Mouse (Mus musculus): ENCODE results near the gene Cyp2j8. TPM values are rescaled to one million over a fixed set of nuclear protein-coding genes. Genes with fewer than 3 reads are reported as not detected.
"Not testable (repeated sequence)": the region's sequence is repeated elsewhere in the genome, so short reads cannot be mapped to it uniquely, and the experiment has no call there.

Gene Cyp2j8
- polyA plus RNA-seq (2012; rRNA removed) = 0.30 and 0.36 TPM in 2 replicates

GRCm38 (mm10) chr4:96507286-96507685 lies at the start of gene Cyp2j8:
TSS of gene Cyp2j8 (minus strand) at chr4:96507386.
- DNase-seq (ENCODE audit: extremely low spot score in 1 of 2, low spot score in 1 of 2) = no peak

GRCm38 (mm10) chr4:96553133-96553819 lies 46.1 kb upstream of the Cyp2j8 start, which contains the start of gene Cyp2j6:
TSS of gene Cyp2j6 (minus strand) at chr4:96553661.
- peak in 1 of 2 experiments; percentile 48 for DNase-seq (ENCODE audit: extremely low spot score in 1 of 2, low spot score in 1 of 2)

- DNase-seq (ENCODE audit: extremely low spot score in 1 of 2, low spot score in 1 of 2) = no peak
Observed at GRCm38 (mm10) chr4:96551619-96552018, 44.4 kb upstream of the Cyp2j8 start.

GRCm38 (mm10) chr4:96545976-96546375 lies 38.8 kb upstream of the Cyp2j8 start:
- DNase-seq (ENCODE audit: extremely low spot score in 1 of 2, low spot score in 1 of 2) = peak; percentile 46 to 65

- peak in 1 of 2 experiments; percentile 33 for DNase-seq (ENCODE audit: extremely low spot score in 1 of 2, low spot score in 1 of 2)
Observed at GRCm38 (mm10) chr4:96525772-96526171, 18.6 kb upstream of the Cyp2j8 start.

- no peak for DNase-seq (ENCODE audit: extremely low spot score in 1 of 2, low spot score in 1 of 2)
Observed at GRCm38 (mm10) chr4:96522256-96522655, 15.1 kb upstream of the Cyp2j8 start.

GRCm38 (mm10) chr4:96510083-96510482 lies 2.9 kb upstream of the Cyp2j8 start:
- no peak for DNase-seq (ENCODE audit: extremely low spot score in 1 of 2, low spot score in 1 of 2)

- not testable (repeated sequence) for DNase-seq (ENCODE audit: extremely low spot score in 1 of 2, low spot score in 1 of 2)
Observed at GRCm38 (mm10) chr4:96463311-96464060, 43.7 kb downstream of the Cyp2j8 start.

Other genes starting within 250 kb of the Cyp2j8 start
- gene Cyp2j11, start 158.7 kb downstream of the Cyp2j8 start, polyA plus RNA-seq (2012; rRNA removed) = not detected in 2 replicates
- 15.6 and 17.4 TPM in 2 replicates for gene Cyp2j6, start 46.3 kb upstream of the Cyp2j8 start, polyA plus RNA-seq (2012; rRNA removed)
- 32.8 and 33.3 TPM in 2 replicates for gene Cyp2j9, start 84.2 kb upstream of the Cyp2j8 start, polyA plus RNA-seq (2012; rRNA removed)
- not detected in 2 replicates for gene Cyp2j5, start 156.8 kb upstream of the Cyp2j8 start, polyA plus RNA-seq (2012; rRNA removed)

Measured in frontal cortex, adult 2 months (tissue).